Mouse (Mus musculus) small intestine, adult 2 months (tissue): Measurements from ENCODE around the gene Ubfd1.
A peak's percentile ranks its signal among the peaks of the same experiment; 100 is the strongest.

Experiments used
- CTCF ChIP-seq: fragments of 200-500 bp; IDR thresholded peaks from 2 replicates; pipeline ENCODE4 v1.5.1; 2012; ENCODE audit warnings: low read depth, mild to moderate bottlenecking, control low read depth, inconsistent platforms, low read length, moderate library complexity, mixed read lengths; ENCODE audit not compliant: insufficient replicate concordance, insufficient read length; ENCODE audit errors: extremely low read depth
- POLR2A ChIP-seq: fragments of 200-500 bp; IDR thresholded peaks from 2 replicates; pipeline ENCODE4 v1.6.1; 2012; ENCODE audit warnings: low read depth, mild to moderate bottlenecking, control low read depth, inconsistent platforms, low read length, moderate library complexity

GRCm38 (mm10) chr7:122034348-122034747 lies 32.6 kb upstream of the Ubfd1 start:
- TF ChIP-seq CTCF (peak; percentile 40; the same call in 1 of the 2 replicates), POLR2A (no peak)
